Mouse (Mus musculus) E14TG2a.4 (cell line): Measurements from ENCODE around the gene Slc8a1.

Experiments used
- H3K27me3 ChIP-seq: 2 replicates; pipeline ENCODE4 v1.6.1; 2014; ENCODE audit warnings: low read length, control low read depth; ENCODE audit not compliant: insufficient read depth
- H3K36me3 ChIP-seq: 2 replicates; pipeline ENCODE4 v1.6.1; 2014; ENCODE audit warnings: low read length, control low read depth; ENCODE audit not compliant: insufficient read depth
- H3K4me1 ChIP-seq: replicated peaks from 2 replicates; pipeline ENCODE4 v1.6.1; 2014; ENCODE audit warnings: low read depth, low read length, control low read depth
- H3K4me3 ChIP-seq: replicated peaks from 2 replicates; pipeline ENCODE4 v1.5.1; 2014; ENCODE audit warnings: mild to moderate bottlenecking, low read length
- H3K9me3 ChIP-seq: 2 replicates; pipeline ENCODE4 v1.6.1; 2014; ENCODE audit warnings: low read length, control low read depth
- CTCF ChIP-seq: conservative IDR thresholded peaks from 2 replicates; pipeline ENCODE4 v1.5.1; 2014; ENCODE audit warnings: low read length
- NANOG ChIP-seq: IDR thresholded peaks from 2 replicates; pipeline ENCODE4 v1.6.1; 2014; ENCODE audit warnings: borderline replicate concordance, low read length, mixed read lengths
- POU5F1 ChIP-seq: IDR thresholded peaks from 2 replicates; pipeline ENCODE4 v1.6.1; 2014; ENCODE audit warnings: low read length, borderline replicate concordance

Gene Slc8a1

DNA sequence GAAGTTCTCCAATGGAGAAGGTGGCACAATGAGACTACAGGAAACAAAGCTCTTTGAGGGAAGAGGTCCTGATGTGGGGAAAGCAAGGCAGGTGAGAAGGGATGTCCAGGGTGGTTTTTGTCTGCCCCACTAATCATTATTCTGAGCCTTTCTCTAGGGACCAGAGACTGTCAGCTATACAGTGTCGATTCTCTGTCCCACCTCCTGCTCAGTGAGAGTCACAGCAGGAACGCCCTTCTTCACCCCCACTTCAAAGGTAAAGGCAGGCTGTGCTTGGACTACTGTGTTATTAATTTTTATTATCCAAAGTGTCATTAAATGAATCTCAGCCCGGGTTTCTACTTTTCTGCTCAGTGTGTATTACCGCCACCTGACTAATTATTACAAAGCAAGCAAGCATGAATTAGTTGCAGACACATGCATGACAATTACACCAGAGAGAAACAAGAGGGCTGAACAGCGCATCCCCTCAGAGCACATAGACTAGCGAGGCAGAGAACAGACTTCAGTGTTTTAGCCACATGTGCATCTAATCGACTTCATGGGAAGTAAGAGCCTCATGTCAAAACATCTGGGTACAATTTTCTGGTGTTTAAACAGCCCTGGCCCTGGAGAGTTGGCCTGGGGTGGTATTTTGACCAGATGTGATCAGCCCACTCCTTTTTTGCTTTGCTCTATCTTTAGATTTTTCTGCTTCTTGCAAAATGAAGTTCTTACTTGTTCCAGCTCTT lies 402.0 kb downstream of the Slc8a1 start:
- no peaks in the 10 kb centered on the region for H3K36me3 ChIP-seq
- no peaks in the 10 kb centered on the region for H3K4me1 ChIP-seq
- TF ChIP-seq CTCF (no peak), NANOG (no peak), POU5F1 (no peak)
- no peaks in the 10 kb centered on the region for H3K9me3 ChIP-seq
- no peaks in the 10 kb centered on the region for H3K27me3 ChIP-seq
- H3K4me3 ChIP-seq: no peak overlapping the region

DNA sequence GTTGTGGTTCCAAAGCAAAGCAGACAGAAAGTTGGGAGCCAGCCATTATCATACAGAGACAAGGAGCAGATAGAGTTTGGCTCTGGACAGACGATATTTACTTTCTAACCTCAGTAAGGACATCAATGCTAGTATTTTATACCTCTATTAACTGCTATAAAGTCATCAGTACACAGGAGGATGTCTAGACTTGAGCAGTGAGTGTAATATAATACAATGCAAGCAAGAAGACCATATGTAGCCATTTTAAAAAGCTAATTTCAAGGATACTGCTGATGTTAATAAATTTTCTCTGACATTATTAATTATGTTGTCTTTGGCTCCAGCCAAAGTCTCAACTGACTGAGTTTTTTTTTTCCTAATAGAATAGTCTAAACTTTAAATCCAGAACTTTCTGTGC lies 402.7 kb downstream of the Slc8a1 start:
- Histone ChIP-seq H3K9me3 (no peaks in the 10 kb centered on the region), H3K4me3 (no peak overlapping the region), H3K4me1 (no peaks in the 10 kb centered on the region), H3K27me3 (no peaks in the 10 kb centered on the region), H3K36me3 (no peaks in the 10 kb centered on the region)
- no peak for TF ChIP-seq NANOG
- no peak for TF ChIP-seq CTCF
- TF ChIP-seq POU5F1: no peak
